Mouse (Mus musculus) kidney, postnatal 0 days (tissue): ENCODE results near the gene Harbi1. TPM values are rescaled to one million over a fixed set of nuclear protein-coding genes. Genes with fewer than 3 reads are reported as not detected.
A peak's percentile ranks its signal among the peaks of the same experiment; 100 is the strongest.

Experiments
- ATAC-seq: fragments of 200-750 bp; cut with Nextera tagmentation; replicated peaks from 2 replicates; pipeline ENCODE4 v1.8.0; 2017; ENCODE audit warnings: low read depth, moderate number of reproducible peaks, moderate TSS enrichment, moderate library complexity; ENCODE audit not compliant: low FRiP score
- DNase-seq: peaks from one replicate; pipeline ENCODE4 v3.0.0-alpha.2; 2016; ENCODE audit warnings: low spot score
- H3K27ac ChIP-seq: fragments of 300-500 bp; sonication (generic); 2 replicates; pipeline ENCODE4 v1.5.1; 2014; ENCODE audit warnings: mild to moderate bottlenecking
- H3K27me3 ChIP-seq: fragments of 300-500 bp; sonication (generic); 2 replicates; pipeline ENCODE4 v1.6.1; 2014; ENCODE audit warnings: low read length, mixed read lengths; ENCODE audit not compliant: insufficient read depth
- H3K36me3 ChIP-seq: fragments of 300-500 bp; sonication (generic); 2 replicates; pipeline ENCODE4 v1.6.1; 2014; ENCODE audit warnings: low read length, mixed read lengths; ENCODE audit not compliant: insufficient read depth
- H3K4me1 ChIP-seq: fragments of 300-500 bp; sonication (generic); replicated peaks from 2 replicates; pipeline ENCODE4 v1.6.1; 2014; ENCODE audit warnings: antibody characterized with exemption, low read length, mixed read lengths; ENCODE audit not compliant: insufficient read depth
- H3K4me2 ChIP-seq: fragments of 300-500 bp; sonication (generic); 2 replicates; pipeline ENCODE4 v1.6.1; 2014; ENCODE audit warnings: mild to moderate bottlenecking, low read length, moderate library complexity, mixed read lengths
- H3K4me3 ChIP-seq: fragments of 300-500 bp; sonication (generic); replicated peaks from 2 replicates; pipeline ENCODE4 v1.5.1; 2014; ENCODE audit warnings: low read depth, low read length
- H3K9ac ChIP-seq: fragments of 300-500 bp; sonication (generic); 2 replicates; pipeline ENCODE4 v1.6.1; 2014; ENCODE audit warnings: low read depth, low read length
- H3K9me3 ChIP-seq: fragments of 300-500 bp; sonication (generic); replicated peaks from 2 replicates; pipeline ENCODE4 v1.6.1; 2016; ENCODE audit warnings: low read length, inconsistent platforms, mixed read lengths
- CTCF ChIP-seq: IDR thresholded peaks from 2 replicates; pipeline ENCODE4 v1.5.1; 2016; ENCODE audit warnings: antibody characterized with exemption, low read depth, mild to moderate bottlenecking, moderate library complexity
- WGBS: fragments of 180-500 bp; shearing (Covaris S2); extraction: QIAGEN DNeasy Blood & Tissue Kit; methylation state at CpG from one replicate; pipeline ENCODE4 v1.1.7; 2014; 5-methylcytosine and 5-hydroxymethylcytosine counted together
- polyA plus RNA-seq: library from polyadenylated mRNA; unstranded; fragments of >200 nt; fragmentation: Nextera tagmentation; extraction: Ambion mirVana; gene quantifications from 2 replicates; pipeline ENCODE4 v1.2.1, GENCODE M21; 2015

The Harbi1 gene
- polyA plus RNA-seq, 1 experiment from 2014 or later = 16.1 TPM

- Histone ChIP-seq H3K9ac (no peak overlapping the region), H3K4me1 (no peaks in the 10 kb centered on the region), H3K27ac (no peak overlapping the region), H3K36me3 (peaks cover 42% of the 10 kb centered on the region), H3K4me3 (no peak overlapping the region), H3K27me3 (no peaks in the 10 kb centered on the region), H3K9me3 (no peaks in the 10 kb centered on the region), H3K4me2 (no peak overlapping the region)
- no peak for DNase-seq
- no peak for ATAC-seq
- WGBS = 80% methylated on average over 6 of the region's 6 CpGs
- TF ChIP-seq CTCF = no peak
These were observed 40.6 kb upstream of the Harbi1 start for GRCm38 (mm10) chr2:91670038-91670437.

GRCm38 (mm10) chr2:91673587-91673986 is 37.1 kb upstream of the Harbi1 start:
- no peak for TF ChIP-seq CTCF
- H3K4me3 ChIP-seq = no peak overlapping the region
- no peak overlapping the region for H3K27ac ChIP-seq
- no peaks in the 10 kb centered on the region; the same call in 1 of the 2 replicates for H3K4me1 ChIP-seq
- H3K4me2 ChIP-seq = no peak overlapping the region
- H3K9me3 ChIP-seq = no peaks in the 10 kb centered on the region
- WGBS = 93% methylated on average over 2 of the region's 2 CpGs
- ATAC-seq = no peak
- DNase-seq = no peak
- H3K27me3 ChIP-seq = no peaks in the 10 kb centered on the region
- H3K36me3 ChIP-seq = peaks cover 56% of the 10 kb centered on the region
- no peak overlapping the region for H3K9ac ChIP-seq

GRCm38 (mm10) chr2:91674895-91675294 is 35.8 kb upstream of the Harbi1 start:
- Histone ChIP-seq H3K4me1 (no peaks in the 10 kb centered on the region; the same call in 1 of the 2 replicates), H3K27me3 (no peaks in the 10 kb centered on the region), H3K36me3 (peaks cover 47% of the 10 kb centered on the region), H3K9me3 (no peaks in the 10 kb centered on the region), H3K4me3 (no peak overlapping the region), H3K4me2 (no peak overlapping the region), H3K9ac (no peak overlapping the region), H3K27ac (no peak overlapping the region)
- 85% methylated on average over 5 of the region's 5 CpGs for WGBS
- no peak for ATAC-seq
- DNase-seq = no peak
- no peak for TF ChIP-seq CTCF

- H3K27me3 ChIP-seq = no peaks in the 10 kb centered on the region
- peaks cover 44% of the 10 kb centered on the region for H3K36me3 ChIP-seq
- no peaks in the 10 kb centered on the region for H3K9me3 ChIP-seq
- WGBS = 46% methylated on average over 2 of the region's 2 CpGs
- DNase-seq (no peak), ATAC-seq (no peak)
- H3K4me3 ChIP-seq = no peak overlapping the region
- no peak overlapping the region for H3K9ac ChIP-seq
- no peak for TF ChIP-seq CTCF
- no peak overlapping the region for H3K4me2 ChIP-seq
- peak overlapping the region; percentile 42; the same call in 1 of the 2 replicates for H3K27ac ChIP-seq
- H3K4me1 ChIP-seq = no peaks in the 10 kb centered on the region; the same call in 1 of the 2 replicates
These were observed 34.2 kb upstream of the Harbi1 start for GRCm38 (mm10) chr2:91676420-91676819.

GRCm38 (mm10) chr2:91676961-91677360 is 33.7 kb upstream of the Harbi1 start:
- no peak overlapping the region for H3K9ac ChIP-seq
- no peaks in the 10 kb centered on the region; the same call in 1 of the 2 replicates for H3K4me1 ChIP-seq
- ATAC-seq (no peak), DNase-seq (peak; percentile 43)
- no peak for TF ChIP-seq CTCF
- no peak overlapping the region for H3K27ac ChIP-seq
- H3K9me3 ChIP-seq = no peaks in the 10 kb centered on the region
- peaks cover 44% of the 10 kb centered on the region for H3K36me3 ChIP-seq
- H3K27me3 ChIP-seq = no peaks in the 10 kb centered on the region
- H3K4me3 ChIP-seq = no peak overlapping the region
- no peak overlapping the region for H3K4me2 ChIP-seq

- no peak overlapping the region for H3K27ac ChIP-seq
- 37% methylated on average over 4 of the region's 4 CpGs for WGBS
These were observed 27.8 kb upstream of the Harbi1 start for GRCm38 (mm10) chr2:91682850-91683249.

GRCm38 (mm10) chr2:91683919-91684318 is 26.7 kb upstream of the Harbi1 start:
- Histone ChIP-seq H3K36me3 (peaks cover 34% of the 10 kb centered on the region), H3K27me3 (no peaks in the 10 kb centered on the region), H3K9me3 (no peaks in the 10 kb centered on the region), H3K4me2 (no peak overlapping the region), H3K27ac (no peak overlapping the region), H3K4me1 (no peaks in the 10 kb centered on the region), H3K9ac (no peak overlapping the region), H3K4me3 (no peak overlapping the region)
- DNase-seq (no peak), ATAC-seq (no peak)
- TF ChIP-seq CTCF = no peak
- WGBS = 74% methylated on average over 8 of the region's 8 CpGs

More at GRCm38 (mm10) chr2:91682850-91683249, 27.8 kb upstream of the Harbi1 start:
- Histone ChIP-seq H3K4me3 (no peak overlapping the region), H3K9me3 (no peaks in the 10 kb centered on the region), H3K4me2 (no peak overlapping the region), H3K4me1 (no peaks in the 10 kb centered on the region), H3K36me3 (peaks cover 36% of the 10 kb centered on the region), H3K9ac (no peak overlapping the region), H3K27me3 (no peaks in the 10 kb centered on the region)
- 0 out of 2 replicates have a peak, but pooled peaks have one; percentile 29 for ATAC-seq
- DNase-seq = peak; percentile 74
- peak; percentile 73 for TF ChIP-seq CTCF
